Mouse (Mus musculus): ENCODE results near the gene Slc7a4. TPM values are rescaled to one million over a fixed set of nuclear protein-coding genes. Genes with fewer than 3 reads are reported as not detected.
A peak's percentile ranks its signal among the peaks of the same experiment; 100 is the strongest.

Slc7a4 gene
- polyA plus RNA-seq, 1 experiment from 2014 or later: 11.8 TPM

- Histone ChIP-seq H3K4me3 (ENCODE audit: low read length) (no peak overlapping the region), H3K9ac (replicated peaks; ENCODE audit: low read length) (no peak overlapping the region), H3K27me3 (ENCODE audit: insufficient read depth, low read length) (no peaks in the 10 kb centered on the region), H3K27ac (ENCODE audit: low read length) (no peak overlapping the region), H3K4me1 (ENCODE audit: insufficient read depth, low read length) (peaks cover 23% of the 10 kb centered on the region), H3K4me2 (replicated peaks; ENCODE audit: low read depth, low read length) (no peak overlapping the region), H3K9me3 (ENCODE audit: low read length) (no peaks in the 10 kb centered on the region), H3K36me3 (ENCODE audit: insufficient read depth, low read length) (no peaks in the 10 kb centered on the region)
- ATAC-seq (ENCODE audit: low FRiP score, low TSS enrichment): no peak
- 77% methylated on average over 2 of the region's 2 CpGs for WGBS
These were observed 18.8 kb downstream of the Slc7a4 start for GRCm38 (mm10) chr16:17564221-17564620.

- no peak overlapping the region for H3K4me3 ChIP-seq (ENCODE audit: low read length)
- H3K27ac ChIP-seq (ENCODE audit: low read length): no peak overlapping the region
- no peak overlapping the region for H3K9ac ChIP-seq (replicated peaks; ENCODE audit: low read length)
- H3K4me1 ChIP-seq (ENCODE audit: insufficient read depth, low read length): peaks cover 29% of the 10 kb centered on the region
- H3K36me3 ChIP-seq (ENCODE audit: insufficient read depth, low read length): no peaks in the 10 kb centered on the region
- H3K4me2 ChIP-seq (replicated peaks; ENCODE audit: low read depth, low read length): no peak overlapping the region
- no peaks in the 10 kb centered on the region for H3K27me3 ChIP-seq (ENCODE audit: insufficient read depth, low read length)
- 13% methylated on average over 1 of the region's 1 CpGs for WGBS
- no peaks in the 10 kb centered on the region for H3K9me3 ChIP-seq (ENCODE audit: low read length)
- ATAC-seq (ENCODE audit: low FRiP score, low TSS enrichment): no peak
These were observed 19.4 kb downstream of the Slc7a4 start for GRCm38 (mm10) chr16:17563580-17563979.

DNA sequence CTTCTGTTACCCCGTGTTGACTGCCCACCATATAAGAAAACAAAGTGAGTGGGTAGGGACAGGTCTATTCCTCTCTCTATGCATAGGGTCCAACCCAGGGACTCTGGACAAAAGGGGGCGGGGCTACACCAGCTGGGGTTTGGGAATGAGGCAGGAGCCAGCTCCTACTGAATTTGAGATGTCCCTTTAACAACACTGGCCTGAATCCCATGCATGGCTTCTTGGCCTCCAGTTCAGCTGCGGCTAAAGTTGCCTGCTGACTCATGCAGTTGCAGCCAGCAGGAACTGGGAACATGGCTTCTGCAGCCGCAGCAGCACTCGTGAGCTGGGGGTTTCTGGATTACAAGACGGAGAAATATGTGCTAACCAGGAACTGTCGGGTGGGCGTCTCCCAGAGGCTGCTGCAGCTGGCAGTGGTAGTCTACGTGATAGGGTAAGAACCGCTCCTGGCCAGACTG lies 21.2 kb downstream of the Slc7a4 start, which contains the start of gene P2rx6:
Gene P2rx6, plus strand, starts transcription at position 135 of the 458 bp plus-strand sequence.
- Histone ChIP-seq H3K27ac (ENCODE audit: low read length) (peak within 1 kb of the TSS; percentile 73), H3K36me3 (ENCODE audit: insufficient read depth, low read length) (no peaks in the 10 kb centered on the region), H3K27me3 (ENCODE audit: insufficient read depth, low read length) (no peaks in the 10 kb centered on the region), H3K4me3 (ENCODE audit: low read length) (peak within 1 kb of the TSS; percentile 41), H3K9ac (replicated peaks; ENCODE audit: low read length) (peak within 1 kb of the TSS; percentile 52), H3K4me1 (ENCODE audit: insufficient read depth, low read length) (peaks cover 35% of the 10 kb centered on the region), H3K4me2 (replicated peaks; ENCODE audit: low read depth, low read length) (peak within 1 kb of the TSS; percentile 67), H3K9me3 (ENCODE audit: low read length) (no peaks in the 10 kb centered on the region)
- 3% methylated on average over 10 of the region's 10 CpGs for WGBS
- peak; percentile 58 for ATAC-seq (ENCODE audit: low FRiP score, low TSS enrichment)

GRCm38 (mm10) chr16:17561128-17561750 lies 21.8 kb downstream of the Slc7a4 start, which contains the start of gene Lrrc74b:
Lrrc74b (minus strand) TSS chr16:17561247.
- Histone ChIP-seq H3K4me1 (ENCODE audit: insufficient read depth, low read length) (peaks cover 35% of the 10 kb centered on the region), H3K27me3 (ENCODE audit: insufficient read depth, low read length) (no peaks in the 10 kb centered on the region), H3K9ac (replicated peaks; ENCODE audit: low read length) (peak within 1 kb of the TSS; percentile 52), H3K4me2 (replicated peaks; ENCODE audit: low read depth, low read length) (peak within 1 kb of the TSS; percentile 67), H3K36me3 (ENCODE audit: insufficient read depth, low read length) (no peaks in the 10 kb centered on the region), H3K27ac (ENCODE audit: low read length) (peak within 1 kb of the TSS; percentile 73), H3K9me3 (ENCODE audit: low read length) (no peaks in the 10 kb centered on the region), H3K4me3 (ENCODE audit: low read length) (peak within 1 kb of the TSS; percentile 41)
- ATAC-seq (ENCODE audit: low FRiP score, low TSS enrichment): peak; percentile 86
- WGBS: 1% methylated on average over 22 of the region's 22 CpGs

GRCm38 (mm10) chr16:17559396-17560027 lies 23.5 kb downstream of the Slc7a4 start:
- no peak for ATAC-seq (ENCODE audit: low FRiP score, low TSS enrichment)
- no peak overlapping the region for H3K4me3 ChIP-seq (ENCODE audit: low read length)
- no peaks in the 10 kb centered on the region for H3K36me3 ChIP-seq (ENCODE audit: insufficient read depth, low read length)
- H3K4me2 ChIP-seq (replicated peaks; ENCODE audit: low read depth, low read length): peak overlapping the region; percentile 41
- 0 out of 2 replicates have a peak overlapping the region, but pooled peaks have one; percentile 65 for H3K27ac ChIP-seq (ENCODE audit: low read length)
- H3K9ac ChIP-seq (replicated peaks; ENCODE audit: low read length): peak overlapping the region; percentile 40; the same call in 1 of the 2 replicates
- H3K27me3 ChIP-seq (ENCODE audit: insufficient read depth, low read length): no peaks in the 10 kb centered on the region
- H3K9me3 ChIP-seq (ENCODE audit: low read length): no peaks in the 10 kb centered on the region
- H3K4me1 ChIP-seq (ENCODE audit: insufficient read depth, low read length): peaks cover 41% of the 10 kb centered on the region
- 75% methylated on average over 9 of the region's 9 CpGs for WGBS

- no peaks in the 10 kb centered on the region for H3K9me3 ChIP-seq (ENCODE audit: low read length)
- peak overlapping the region; percentile 40; the same call in 1 of the 2 replicates for H3K9ac ChIP-seq (replicated peaks; ENCODE audit: low read length)
- peak overlapping the region; percentile 65; the same call in 1 of the 2 replicates for H3K27ac ChIP-seq (ENCODE audit: low read length)
- 3% methylated on average over 5 of the region's 5 CpGs for WGBS
- H3K27me3 ChIP-seq (ENCODE audit: insufficient read depth, low read length): no peaks in the 10 kb centered on the region
- H3K4me3 ChIP-seq (ENCODE audit: low read length): 0 out of 2 replicates have a peak overlapping the region, but pooled peaks have one; percentile 7
- H3K36me3 ChIP-seq (ENCODE audit: insufficient read depth, low read length): no peaks in the 10 kb centered on the region
- H3K4me2 ChIP-seq (replicated peaks; ENCODE audit: low read depth, low read length): peak overlapping the region; percentile 41
- peaks cover 48% of the 10 kb centered on the region for H3K4me1 ChIP-seq (ENCODE audit: insufficient read depth, low read length)
- ATAC-seq (ENCODE audit: low FRiP score, low TSS enrichment): peak; percentile 18; the same call in 1 of the 2 replicates
These were observed 24.2 kb downstream of the Slc7a4 start for GRCm38 (mm10) chr16:17558811-17559210.

- peak; percentile 5; the same call in 1 of the 2 replicates for ATAC-seq (ENCODE audit: low FRiP score, low TSS enrichment)
- no peak overlapping the region for H3K27ac ChIP-seq (ENCODE audit: low read length)
- no peak overlapping the region; the same call in 1 of the 2 replicates for H3K4me2 ChIP-seq (replicated peaks; ENCODE audit: low read depth, low read length)
- H3K4me1 ChIP-seq (ENCODE audit: insufficient read depth, low read length): peaks cover 51% of the 10 kb centered on the region
- WGBS: 4% methylated on average over 5 of the region's 5 CpGs
- H3K9ac ChIP-seq (replicated peaks; ENCODE audit: low read length): no peak overlapping the region
- H3K36me3 ChIP-seq (ENCODE audit: insufficient read depth, low read length): no peaks in the 10 kb centered on the region
- H3K9me3 ChIP-seq (ENCODE audit: low read length): no peaks in the 10 kb centered on the region
- no peak overlapping the region for H3K4me3 ChIP-seq (ENCODE audit: low read length)
- H3K27me3 ChIP-seq (ENCODE audit: insufficient read depth, low read length): no peaks in the 10 kb centered on the region
These were observed 25.0 kb downstream of the Slc7a4 start for GRCm38 (mm10) chr16:17557947-17558480.

GRCm38 (mm10) chr16:17556907-17557306 lies 26.1 kb downstream of the Slc7a4 start:
- no peak overlapping the region for H3K27ac ChIP-seq (ENCODE audit: low read length)
- H3K9ac ChIP-seq (replicated peaks; ENCODE audit: low read length): no peak overlapping the region
- 51% methylated on average over 4 of the region's 4 CpGs for WGBS
- peaks cover 46% of the 10 kb centered on the region for H3K4me1 ChIP-seq (ENCODE audit: insufficient read depth, low read length)
- no peak overlapping the region for H3K4me3 ChIP-seq (ENCODE audit: low read length)
- no peak overlapping the region for H3K4me2 ChIP-seq (replicated peaks; ENCODE audit: low read depth, low read length)
- H3K27me3 ChIP-seq (ENCODE audit: insufficient read depth, low read length): no peaks in the 10 kb centered on the region
- ATAC-seq (ENCODE audit: low FRiP score, low TSS enrichment): no peak
- H3K9me3 ChIP-seq (ENCODE audit: low read length): no peaks in the 10 kb centered on the region
- H3K36me3 ChIP-seq (ENCODE audit: insufficient read depth, low read length): no peaks in the 10 kb centered on the region

GRCm38 (mm10) chr16:17556180-17556579 lies 26.8 kb downstream of the Slc7a4 start:
- 80% methylated on average over 4 of the region's 4 CpGs for WGBS
- Histone ChIP-seq H3K9ac (replicated peaks; ENCODE audit: low read length) (no peak overlapping the region), H3K9me3 (ENCODE audit: low read length) (no peaks in the 10 kb centered on the region), H3K4me3 (ENCODE audit: low read length) (no peak overlapping the region), H3K4me2 (replicated peaks; ENCODE audit: low read depth, low read length) (no peak overlapping the region), H3K27me3 (ENCODE audit: insufficient read depth, low read length) (no peaks in the 10 kb centered on the region), H3K27ac (ENCODE audit: low read length) (no peak overlapping the region), H3K36me3 (ENCODE audit: insufficient read depth, low read length) (no peaks in the 10 kb centered on the region), H3K4me1 (ENCODE audit: insufficient read depth, low read length) (peaks cover 39% of the 10 kb centered on the region)
- ATAC-seq (ENCODE audit: low FRiP score, low TSS enrichment): no peak
